Mouse (Mus musculus) urinary bladder, postnatal 14 days (tissue): Measurements from ENCODE around the gene Gm20403.
"Not testable (repeated sequence)": the region's sequence is repeated elsewhere in the genome, so short reads cannot be mapped to it uniquely, and the experiment has no call there.

Experiments
- DNase-seq: peaks from one replicate; pipeline ENCODE4 v3.0.0; 2021; ENCODE audit warnings: low spot score

The Gm20403 gene

GRCm38 (mm10) chr12:54986052-54986717, at the start of gene Gm20403:
Gm20403 (minus strand) TSS chr12:54986529.
- peak; percentile 66 for DNase-seq

GRCm38 (mm10) chr12:55027088-55027487, 40.8 kb upstream of the Gm20403 start:
- DNase-seq = peak; percentile 7

DNA sequence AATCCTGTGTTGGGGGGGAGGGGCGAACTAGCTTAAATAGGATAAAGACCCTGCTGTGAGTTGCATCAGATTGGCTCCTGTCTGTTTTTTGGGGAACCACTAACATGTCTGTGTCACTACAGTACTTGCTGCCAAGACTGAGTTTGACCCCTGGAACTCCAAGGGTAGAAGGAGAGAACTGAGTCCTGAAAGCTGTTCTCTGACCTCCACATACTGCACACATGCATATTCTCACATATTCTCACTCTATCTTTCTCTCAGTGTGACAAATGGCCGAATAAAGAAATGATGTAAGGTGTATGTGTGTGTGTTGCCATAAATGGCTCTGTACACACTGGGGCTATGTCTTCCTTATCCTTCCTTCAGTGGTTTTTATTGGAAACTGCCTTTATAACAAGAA, 37.0 kb upstream of the Gm20403 start:
- no peak for DNase-seq

DNA sequence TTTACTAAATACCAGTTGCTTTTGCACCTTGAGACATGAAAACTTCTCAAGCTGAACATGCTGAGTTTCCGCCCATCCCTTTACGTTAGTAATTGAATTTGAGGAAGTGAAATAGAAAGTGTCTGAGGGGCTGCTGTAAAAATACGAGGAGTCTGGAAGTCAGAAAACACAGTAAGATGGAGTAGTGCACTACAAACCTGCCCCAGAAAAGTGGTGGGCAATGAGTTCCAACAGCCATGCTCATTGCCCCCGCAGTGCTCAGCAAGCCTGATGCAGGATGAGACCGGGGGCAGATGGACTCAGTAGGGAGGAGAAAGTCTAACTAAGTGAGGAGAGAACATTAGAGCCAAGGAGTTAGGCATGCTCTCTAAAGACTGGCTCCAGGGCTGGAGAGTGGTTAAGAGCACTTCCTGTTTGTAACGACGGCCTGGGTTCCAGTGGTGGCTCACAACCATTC, 33.1 kb upstream of the Gm20403 start:
- DNase-seq = no peak

DNA sequence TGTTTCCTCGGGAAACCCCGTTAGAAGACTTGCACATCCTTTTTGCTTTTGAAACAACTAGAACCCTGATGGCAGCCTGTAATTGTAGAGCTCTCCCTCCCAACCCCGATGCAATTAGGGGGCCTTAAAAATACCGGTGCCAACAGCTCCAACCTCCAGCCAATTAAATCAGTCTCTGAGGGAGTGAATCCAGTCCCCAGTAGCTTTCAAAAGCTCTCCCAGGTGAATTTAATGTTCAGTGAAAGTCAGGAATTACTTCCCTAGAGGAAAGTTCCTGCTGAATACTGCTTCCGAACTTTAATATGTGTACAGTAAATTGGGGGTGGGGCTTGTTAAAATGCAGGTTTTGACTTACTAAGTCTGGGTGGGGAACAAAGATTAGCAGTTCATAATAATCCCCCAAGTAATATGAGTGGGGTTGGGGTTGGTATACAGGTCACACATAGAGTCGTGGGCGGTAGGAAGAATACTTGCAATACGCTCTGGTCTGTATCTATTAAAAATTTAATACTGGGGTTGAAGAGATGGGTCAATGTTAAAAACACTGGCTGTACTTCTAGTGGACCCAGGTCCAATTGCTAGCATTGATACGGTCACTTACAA, 30.9 kb upstream of the Gm20403 start:
- no peak for DNase-seq

DNA sequence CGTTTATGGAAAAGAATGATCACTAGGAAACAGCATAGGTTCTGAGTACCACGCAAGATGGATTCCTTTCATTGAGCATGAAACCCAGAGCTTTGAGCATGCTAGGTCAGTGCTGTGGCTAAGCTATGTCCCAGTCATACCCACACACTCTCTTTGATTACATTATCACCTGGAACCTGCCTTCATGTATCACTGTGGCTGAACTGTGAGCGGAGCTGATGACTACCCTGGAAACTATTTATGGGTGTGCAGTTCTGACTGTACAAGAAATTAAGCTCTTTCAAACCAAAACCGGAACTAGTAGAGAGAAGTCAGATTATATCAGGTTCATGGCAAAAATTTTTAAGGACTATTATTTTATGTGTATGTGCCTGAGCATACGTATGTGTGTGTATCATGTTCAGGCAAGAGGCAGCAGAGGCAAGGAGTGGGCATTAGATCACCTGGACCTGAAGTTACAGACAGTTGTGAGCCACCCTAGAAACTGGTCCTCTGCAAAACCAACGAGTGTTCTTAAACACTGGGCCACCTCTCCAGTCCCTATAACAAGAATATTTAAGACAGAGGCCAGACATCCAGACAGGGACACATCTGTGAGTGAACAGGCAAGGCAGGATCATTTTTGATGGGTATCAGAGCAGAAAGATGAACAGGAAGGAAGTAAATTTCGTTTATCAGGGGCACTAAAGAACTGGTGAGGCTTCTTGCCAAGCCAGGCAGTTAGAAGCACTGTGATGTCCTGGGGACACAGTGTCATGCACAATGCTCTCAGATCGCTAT, 30.2 kb upstream of the Gm20403 start:
- DNase-seq = no peak

- DNase-seq = no peak
These were observed 29.1 kb upstream of the Gm20403 start for GRCm38 (mm10) chr12:55015428-55015827.

DNA sequence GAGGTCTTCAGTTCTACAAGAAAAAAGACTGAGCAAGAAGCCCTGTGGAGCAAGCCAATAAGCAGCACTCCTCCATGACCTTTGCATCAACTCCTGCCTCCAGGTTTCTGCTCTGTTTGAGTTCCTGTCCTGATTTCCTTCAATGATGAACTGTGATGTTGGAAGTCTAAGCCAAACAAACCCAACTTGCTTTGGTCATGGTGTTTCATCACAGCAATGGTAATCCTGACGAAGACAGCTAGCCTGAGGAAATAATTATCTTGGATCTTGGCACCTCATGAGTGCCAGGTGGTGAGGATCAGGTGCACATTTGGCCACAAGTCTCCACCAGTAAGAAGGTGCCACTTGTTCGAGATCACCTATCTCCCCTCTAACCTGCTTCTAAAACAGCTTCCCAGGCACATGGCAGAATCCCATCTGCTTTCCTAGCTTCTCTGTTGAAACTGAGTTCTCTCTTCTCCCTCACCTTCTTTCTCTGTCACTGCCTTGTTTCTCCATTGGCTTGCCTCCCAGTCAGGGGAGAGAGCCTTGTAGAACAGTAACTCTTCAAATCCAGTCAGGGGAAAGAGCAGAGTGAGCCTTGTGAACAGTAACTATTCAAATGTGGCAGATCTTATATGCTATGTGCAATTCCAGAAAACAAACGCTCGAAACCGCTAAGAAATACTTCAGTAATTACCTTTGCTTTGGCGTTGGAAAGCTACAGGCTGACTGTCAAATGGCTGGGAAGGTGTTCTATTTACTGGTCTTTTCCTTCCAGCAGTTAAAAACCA, 27.5 kb upstream of the Gm20403 start, which contains the start of gene Baz1a:
TSS of gene Baz1a (minus strand) at position 723 of the 773 bp plus-strand sequence.
- DNase-seq = no peak

- DNase-seq = no peak
These were observed 26.7 kb upstream of the Gm20403 start for GRCm38 (mm10) chr12:55013031-55013430.

GRCm38 (mm10) chr12:55007361-55008008, 21.2 kb upstream of the Gm20403 start:
- no peak for DNase-seq

DNA sequence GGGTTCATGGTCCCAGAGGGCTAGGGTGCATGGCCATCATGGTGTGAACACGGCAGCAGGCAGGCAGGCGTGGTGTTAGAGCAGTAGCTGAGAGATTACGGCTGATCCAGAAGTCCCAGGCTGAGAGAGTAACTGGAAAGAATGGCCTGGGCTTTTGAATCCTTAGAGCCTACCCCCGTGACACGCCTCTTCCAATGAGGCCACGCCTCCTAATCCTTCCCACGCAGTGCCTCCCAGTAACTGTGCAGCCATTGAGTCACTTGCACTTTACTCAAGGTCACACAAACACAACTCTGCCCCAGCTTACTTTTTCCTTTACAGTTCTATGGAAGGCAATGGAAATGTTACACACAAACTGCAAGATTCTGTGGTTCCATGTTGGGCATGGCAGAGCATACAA, 19.7 kb upstream of the Gm20403 start:
- no peak for DNase-seq

DNA sequence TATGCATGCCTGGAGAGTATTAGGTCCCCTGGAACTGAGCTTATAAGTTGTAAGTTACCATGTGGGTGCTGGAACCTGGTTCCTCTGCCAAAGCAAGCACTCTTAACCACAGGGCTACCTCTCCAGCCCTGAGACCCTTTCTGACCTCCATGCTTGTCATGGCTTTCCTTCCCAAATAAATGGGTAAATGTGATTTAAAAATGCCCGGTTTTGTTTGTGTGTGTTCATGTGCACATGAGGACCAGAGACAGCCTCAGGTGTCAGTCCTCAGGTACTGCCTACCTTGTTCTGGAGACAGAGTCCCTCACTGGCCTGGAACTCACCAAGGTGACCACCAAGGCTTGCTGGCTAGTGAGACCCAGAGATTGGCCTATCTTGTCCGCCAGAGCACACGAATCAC, 18.1 kb upstream of the Gm20403 start:
- no peak for DNase-seq

- DNase-seq = no peak
These were observed 17.5 kb upstream of the Gm20403 start for GRCm38 (mm10) chr12:55003843-55004242.

GRCm38 (mm10) chr12:55002532-55002931, 16.2 kb upstream of the Gm20403 start:
- DNase-seq = not testable (repeated sequence)

GRCm38 (mm10) chr12:54999016-54999690, 12.8 kb upstream of the Gm20403 start:
- DNase-seq = peak; percentile 24

DNA sequence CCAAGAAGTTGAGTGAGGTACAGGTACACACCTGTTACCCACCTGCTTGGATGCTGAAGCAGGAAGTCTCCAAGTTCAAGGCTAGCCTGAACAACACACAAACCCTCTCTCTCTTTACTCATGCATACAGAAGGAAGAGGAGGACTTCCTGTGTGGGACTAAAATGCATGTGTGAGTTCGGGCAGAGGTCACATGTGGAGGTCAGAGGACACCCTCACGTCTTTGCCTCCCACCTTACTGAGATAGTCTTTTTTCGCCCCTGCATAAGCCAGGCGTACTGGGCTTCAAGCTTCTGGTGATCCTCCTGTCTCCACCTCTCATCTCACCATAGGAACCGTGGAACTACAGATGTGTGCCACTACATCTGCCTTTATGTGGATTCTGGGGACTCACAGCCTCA, 12.1 kb upstream of the Gm20403 start:
- DNase-seq = no peak

DNA sequence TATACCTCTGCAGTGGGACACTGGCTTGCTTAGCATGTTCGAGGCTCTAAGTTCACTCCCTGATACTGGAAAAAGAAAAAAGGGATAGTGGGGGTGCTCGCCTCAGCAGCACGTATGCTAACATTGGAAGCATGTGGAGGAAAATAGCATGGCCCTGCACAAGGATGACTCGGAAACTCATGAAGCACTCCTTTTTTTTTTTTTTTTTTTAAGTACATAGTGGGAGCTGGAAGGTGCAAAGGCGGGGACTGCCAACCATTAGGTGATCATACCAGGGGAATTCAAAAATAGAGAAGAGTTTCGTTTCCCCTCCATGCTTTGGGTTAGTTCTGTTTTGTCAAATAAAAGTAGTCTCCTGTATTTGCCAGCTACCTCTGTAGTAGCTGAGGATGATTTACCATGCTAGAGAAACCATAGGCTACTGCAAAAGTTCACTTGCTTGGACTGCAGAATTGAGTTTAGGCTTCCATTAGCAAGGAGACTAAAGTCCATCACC, 10.7 kb upstream of the Gm20403 start:
- no peak for DNase-seq

DNA sequence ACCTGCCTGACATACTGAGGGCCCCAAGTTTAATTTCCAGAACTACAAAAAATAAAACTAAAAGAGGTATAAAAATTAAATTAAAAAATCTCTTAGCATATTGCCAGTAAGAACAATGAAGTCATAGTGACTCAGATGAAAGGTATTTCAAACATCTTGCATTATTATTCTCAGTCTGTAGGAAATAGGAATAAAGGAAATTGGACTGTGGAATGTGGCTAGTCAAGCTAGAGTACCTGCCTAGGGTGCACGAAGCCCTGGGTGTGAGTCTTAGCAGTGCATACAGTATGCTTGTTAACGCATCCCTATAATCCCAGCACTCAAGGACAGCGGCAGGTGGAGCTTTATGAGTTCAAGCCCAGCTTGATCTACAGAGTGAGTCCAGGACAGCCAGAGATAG, 9.6 kb upstream of the Gm20403 start:
- DNase-seq = no peak

DNA sequence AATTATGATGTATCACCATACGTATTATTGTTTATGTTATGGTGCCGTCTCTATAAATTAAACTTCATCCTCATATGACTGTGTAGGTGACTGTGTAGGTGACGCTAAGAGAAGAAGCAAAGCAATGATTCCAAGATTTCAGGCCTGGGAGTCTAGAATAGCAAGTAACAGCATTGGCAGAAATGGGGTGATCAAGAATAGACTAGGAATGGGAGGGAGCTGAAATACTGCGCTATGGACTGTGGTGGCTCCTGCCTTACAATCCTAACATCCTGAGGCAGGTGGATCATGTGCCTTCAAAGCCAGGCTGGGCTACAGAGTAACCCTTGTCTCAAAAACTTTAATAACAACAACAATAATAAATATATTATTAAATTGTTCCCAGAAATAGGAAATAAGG, 8.1 kb upstream of the Gm20403 start:
- no peak for DNase-seq

- no peak for DNase-seq
These were observed 7.7 kb upstream of the Gm20403 start for GRCm38 (mm10) chr12:54994068-54994386.
